Mouse (Mus musculus): ENCODE data around the gene Nt5c2. TPM values are rescaled to one million over a fixed set of nuclear protein-coding genes. Genes with fewer than 3 reads are reported as not detected.
"Not testable (repeated sequence)": the region's sequence is repeated elsewhere in the genome, so short reads cannot be mapped to it uniquely, and the experiment has no call there.

Gene Nt5c2
- total and polyA plus RNA-seq, 3 experiments = 17.0 to 158 (median 148) TPM

- H3K27me3 ChIP-seq (ENCODE audit: insufficient read depth, low read length) = peaks cover 4% of the 10 kb centered on the region; the same call in 1 of the 2 replicates
- no peak for ATAC-seq (ENCODE audit: extremely low read depth, insufficient number of reproducible peaks, low FRiP score, poor library complexity, severe bottlenecking)
- peaks cover 55% of the 10 kb centered on the region for H3K4me1 ChIP-seq (ENCODE audit: insufficient read depth, low read depth, low read length)
- no peaks in the 10 kb centered on the region for H3K36me3 ChIP-seq (replicated peaks)
- no peak for TF ChIP-seq POLR2AphosphoS5 (IDR thresholded peaks at IDR 0.05; ENCODE audit: insufficient replicate concordance, low read depth, low read length)
- TF ChIP-seq GATA2 (IDR thresholded peaks at IDR 0.05; ENCODE audit: borderline replicate concordance, low read depth, low read length) = no peak
- TF ChIP-seq GATA1 (IDR thresholded peaks at IDR 0.05; ENCODE audit: borderline replicate concordance, low read length) = no peak
- no peak for TF ChIP-seq CTCF (IDR thresholded peaks at IDR 0.05; ENCODE audit: low read depth, low read length)
- no peak for TF ChIP-seq TAL1 (conservative IDR thresholded peaks at IDR 0.05; ENCODE audit: low read depth, low read length)
- no peak for DNase-seq (ENCODE audit: low spot score)
- no peaks in the 10 kb centered on the region for H3K9me3 ChIP-seq (replicated peaks)
- no peak overlapping the region for H3K4me3 ChIP-seq (ENCODE audit: low read depth, low read length)
These were observed 35.2 kb downstream of the Nt5c2 start for GRCm38 (mm10) chr19:46979781-46980105.

GRCm38 (mm10) chr19:46978920-46979780, 35.8 kb downstream of the Nt5c2 start:
- no peaks in the 10 kb centered on the region for H3K9me3 ChIP-seq (replicated peaks)
- TF ChIP-seq POLR2AphosphoS5 (IDR thresholded peaks at IDR 0.05; ENCODE audit: insufficient replicate concordance, low read depth, low read length) (no peak), GATA1 (IDR thresholded peaks at IDR 0.05; ENCODE audit: borderline replicate concordance, low read length) (no peak), CTCF (IDR thresholded peaks at IDR 0.05; ENCODE audit: low read depth, low read length) (no peak), TAL1 (conservative IDR thresholded peaks at IDR 0.05; ENCODE audit: low read depth, low read length) (no peak), GATA2 (IDR thresholded peaks at IDR 0.05; ENCODE audit: borderline replicate concordance, low read depth, low read length) (no peak)
- no peak for DNase-seq (ENCODE audit: low spot score)
- H3K4me1 ChIP-seq (ENCODE audit: insufficient read depth, low read depth, low read length) = peaks cover 50% of the 10 kb centered on the region
- no peak for ATAC-seq (ENCODE audit: extremely low read depth, insufficient number of reproducible peaks, low FRiP score, poor library complexity, severe bottlenecking)
- no peaks in the 10 kb centered on the region for H3K36me3 ChIP-seq (replicated peaks)
- H3K4me3 ChIP-seq (ENCODE audit: low read depth, low read length) = no peak overlapping the region
- H3K27me3 ChIP-seq (ENCODE audit: insufficient read depth, low read length) = peaks cover 4% of the 10 kb centered on the region; the same call in 1 of the 2 replicates

GRCm38 (mm10) chr19:46978069-46978468, 36.9 kb downstream of the Nt5c2 start:
- peaks cover 41% of the 10 kb centered on the region for H3K4me1 ChIP-seq (ENCODE audit: insufficient read depth, low read depth, low read length)
- ATAC-seq (ENCODE audit: extremely low read depth, insufficient number of reproducible peaks, low FRiP score, poor library complexity, severe bottlenecking) = not testable (repeated sequence)

GRCm38 (mm10) chr19:46977460-46977859, 37.5 kb downstream of the Nt5c2 start:
- TF ChIP-seq CTCF (IDR thresholded peaks at IDR 0.05; ENCODE audit: low read depth, low read length) (no peak), TAL1 (conservative IDR thresholded peaks at IDR 0.05; ENCODE audit: low read depth, low read length) (no peak), GATA1 (IDR thresholded peaks at IDR 0.05; ENCODE audit: borderline replicate concordance, low read length) (no peak), GATA2 (IDR thresholded peaks at IDR 0.05; ENCODE audit: borderline replicate concordance, low read depth, low read length) (no peak), POLR2AphosphoS5 (IDR thresholded peaks at IDR 0.05; ENCODE audit: insufficient replicate concordance, low read depth, low read length) (no peak)
- DNase-seq (ENCODE audit: low spot score) = no peak
- no peak for ATAC-seq (ENCODE audit: extremely low read depth, insufficient number of reproducible peaks, low FRiP score, poor library complexity, severe bottlenecking)
- Histone ChIP-seq H3K9me3 (replicated peaks) (no peaks in the 10 kb centered on the region), H3K27me3 (ENCODE audit: insufficient read depth, low read length) (peaks cover 4% of the 10 kb centered on the region; the same call in 1 of the 2 replicates), H3K4me1 (ENCODE audit: insufficient read depth, low read depth, low read length) (peaks cover 40% of the 10 kb centered on the region), H3K36me3 (replicated peaks) (no peaks in the 10 kb centered on the region), H3K4me3 (ENCODE audit: low read depth, low read length) (no peak overlapping the region)

More at GRCm38 (mm10) chr19:46978069-46978468, 36.9 kb downstream of the Nt5c2 start:
- H3K27me3 ChIP-seq (ENCODE audit: insufficient read depth, low read length); DNase-seq (ENCODE audit: low spot score); H3K36me3 ChIP-seq (replicated peaks); H3K4me3 ChIP-seq (ENCODE audit: low read depth, low read length); H3K9me3 ChIP-seq (replicated peaks): not testable (repeated sequence)

- Histone ChIP-seq H3K4me3 (ENCODE audit: low read depth, low read length) (no peak overlapping the region), H3K36me3 (replicated peaks) (no peaks in the 10 kb centered on the region), H3K9me3 (replicated peaks) (no peaks in the 10 kb centered on the region), H3K27me3 (ENCODE audit: insufficient read depth, low read length) (peaks cover 4% of the 10 kb centered on the region; the same call in 1 of the 2 replicates), H3K4me1 (ENCODE audit: insufficient read depth, low read depth, low read length) (peaks cover 40% of the 10 kb centered on the region)
- TF ChIP-seq GATA1 (IDR thresholded peaks at IDR 0.05; ENCODE audit: borderline replicate concordance, low read length) (no peak), GATA2 (IDR thresholded peaks at IDR 0.05; ENCODE audit: borderline replicate concordance, low read depth, low read length) (no peak), TAL1 (conservative IDR thresholded peaks at IDR 0.05; ENCODE audit: low read depth, low read length) (no peak), CTCF (IDR thresholded peaks at IDR 0.05; ENCODE audit: low read depth, low read length) (no peak), POLR2AphosphoS5 (IDR thresholded peaks at IDR 0.05; ENCODE audit: insufficient replicate concordance, low read depth, low read length) (no peak)
- ATAC-seq (ENCODE audit: extremely low read depth, insufficient number of reproducible peaks, low FRiP score, poor library complexity, severe bottlenecking) (no peak), DNase-seq (ENCODE audit: low spot score) (no peak)
These were observed 38.2 kb downstream of the Nt5c2 start for GRCm38 (mm10) chr19:46976743-46977142.

GRCm38 (mm10) chr19:46975997-46976396, 39.0 kb downstream of the Nt5c2 start:
- no peaks in the 10 kb centered on the region for H3K9me3 ChIP-seq (replicated peaks)
- ATAC-seq (ENCODE audit: extremely low read depth, insufficient number of reproducible peaks, low FRiP score, poor library complexity, severe bottlenecking) = no peak
- no peak for DNase-seq (ENCODE audit: low spot score)
- peaks cover 43% of the 10 kb centered on the region for H3K4me1 ChIP-seq (ENCODE audit: insufficient read depth, low read depth, low read length)
- peaks cover 4% of the 10 kb centered on the region; the same call in 1 of the 2 replicates for H3K27me3 ChIP-seq (ENCODE audit: insufficient read depth, low read length)
- TF ChIP-seq GATA1 (IDR thresholded peaks at IDR 0.05; ENCODE audit: borderline replicate concordance, low read length) (no peak), POLR2AphosphoS5 (IDR thresholded peaks at IDR 0.05; ENCODE audit: insufficient replicate concordance, low read depth, low read length) (no peak), GATA2 (IDR thresholded peaks at IDR 0.05; ENCODE audit: borderline replicate concordance, low read depth, low read length) (no peak), TAL1 (conservative IDR thresholded peaks at IDR 0.05; ENCODE audit: low read depth, low read length) (no peak), CTCF (IDR thresholded peaks at IDR 0.05; ENCODE audit: low read depth, low read length) (no peak)
- H3K36me3 ChIP-seq (replicated peaks) = no peaks in the 10 kb centered on the region
- H3K4me3 ChIP-seq (ENCODE audit: low read depth, low read length) = no peak overlapping the region
